Mouse (Mus musculus): ENCODE results near the gene Bcat2.

Bcat2 gene

DNA sequence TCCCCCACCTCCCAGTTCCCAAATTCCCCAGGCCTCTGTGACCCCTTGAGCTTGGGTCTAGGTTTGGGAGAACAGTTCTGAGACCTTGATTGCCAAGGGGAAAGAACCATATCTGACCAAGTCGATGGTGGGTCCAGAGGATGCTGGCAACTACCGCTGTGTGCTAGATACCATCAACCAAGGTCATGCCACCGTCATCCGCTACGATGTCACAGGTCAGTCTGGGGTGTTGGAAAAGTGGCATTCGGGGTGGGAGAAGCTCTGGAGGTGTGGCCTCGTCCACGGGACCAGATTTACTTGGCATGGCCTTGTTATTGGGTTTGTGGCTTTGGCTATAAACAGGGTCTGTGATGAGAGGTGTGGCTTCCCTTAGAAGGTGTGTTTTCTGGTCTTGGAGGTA lies 55.5 kb downstream of the Bcat2 start:
- in situ Hi-C loops (cut with MboI, MseI), result no loop called here

DNA sequence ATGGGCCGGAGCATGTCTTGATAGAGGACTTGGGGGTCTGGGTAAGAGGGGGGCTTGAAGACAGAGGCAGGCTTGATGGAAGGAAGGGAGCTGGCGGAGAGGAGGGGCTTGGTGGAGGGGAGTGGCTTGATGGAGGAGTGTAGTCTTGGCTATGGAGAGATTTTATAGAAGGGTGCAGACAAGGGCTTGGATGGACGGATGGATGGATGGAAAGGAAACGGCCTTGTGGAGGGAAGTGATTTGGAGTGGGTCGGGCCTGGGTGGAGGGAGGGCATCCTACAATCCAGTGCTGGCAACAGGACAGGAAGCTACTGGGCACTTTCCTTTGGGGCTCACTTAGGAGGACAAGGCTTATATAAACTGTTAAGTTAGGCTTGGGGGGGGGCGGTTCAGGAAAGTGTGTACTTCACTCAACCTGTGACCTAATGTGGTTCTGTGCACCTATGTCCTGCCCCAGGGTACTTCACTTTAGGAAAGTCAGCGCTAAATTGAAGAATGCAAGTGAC lies 56.7 kb downstream of the Bcat2 start:
- in situ Hi-C loops (cut with MboI, MseI), result no loop called here

DNA sequence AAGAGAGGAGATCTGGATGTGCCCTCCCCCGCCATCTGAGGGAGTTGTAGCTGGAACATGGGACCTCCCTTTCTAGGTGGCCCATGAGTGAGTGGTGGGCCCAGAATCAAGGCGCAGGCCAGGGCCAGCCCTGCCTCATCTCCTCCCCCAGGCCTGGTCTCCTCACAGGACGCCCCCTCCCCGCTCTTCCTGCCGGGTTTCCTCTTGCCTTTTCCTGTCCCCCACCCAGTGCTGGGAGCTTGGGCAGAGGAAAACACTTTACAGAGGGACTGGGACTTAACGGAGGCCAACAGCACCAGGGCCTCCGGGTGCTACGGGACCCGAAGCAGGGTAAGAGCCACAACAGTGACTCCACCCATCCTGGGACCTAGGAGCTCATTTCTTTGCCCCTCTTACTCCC lies 57.3 kb downstream of the Bcat2 start, which contains the start of gene Rasip1:
Gene Rasip1, plus strand, starts transcription at position 228 of the 400 bp plus-strand sequence.
- in situ Hi-C loops (cut with MboI, MseI), result no loop called here

DNA sequence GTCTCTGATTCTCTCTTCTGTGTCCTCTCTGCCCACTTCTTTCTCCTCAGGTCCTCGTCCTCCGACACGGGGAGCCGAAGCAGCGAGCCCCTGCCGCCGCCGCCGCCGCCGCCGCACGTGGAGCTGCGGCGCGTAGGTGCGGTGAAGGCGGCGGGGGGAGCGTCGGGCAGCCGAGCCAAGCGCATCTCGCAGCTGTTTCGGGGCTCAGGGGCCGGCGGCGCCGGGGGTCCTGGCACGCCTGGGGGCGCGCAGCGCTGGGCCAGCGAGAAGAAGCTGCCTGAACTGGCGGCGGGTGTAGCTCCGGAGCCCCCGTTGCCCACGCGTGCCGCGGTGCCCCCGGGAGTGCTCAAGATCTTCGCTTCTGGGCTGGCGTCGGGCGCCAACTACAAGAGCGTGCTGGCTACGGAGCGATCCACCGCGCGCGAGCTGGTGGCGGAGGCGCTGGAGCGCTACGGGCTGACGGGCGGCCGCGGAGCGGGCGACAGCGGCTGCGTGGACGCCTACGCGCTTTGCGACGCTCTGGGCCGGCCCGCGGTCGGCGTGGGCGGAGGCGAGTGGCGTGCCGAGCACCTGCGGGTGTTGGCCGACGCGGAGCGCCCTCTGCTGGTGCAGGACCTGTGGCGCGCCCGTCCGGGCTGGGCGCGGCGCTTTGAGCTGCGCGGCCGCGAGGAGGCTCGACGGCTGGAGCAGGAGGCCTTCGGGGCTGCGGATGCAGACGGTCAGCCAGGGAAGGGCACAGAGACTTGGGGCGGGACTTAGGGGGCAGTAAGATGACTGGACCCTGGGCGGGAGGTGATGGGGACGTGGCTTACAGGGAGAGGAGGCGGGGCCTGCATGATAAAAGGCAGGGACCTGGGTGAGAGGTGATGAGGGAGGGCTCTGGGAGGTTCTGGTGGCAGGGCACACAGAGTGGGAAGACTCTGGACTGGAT lies 58.7 kb downstream of the Bcat2 start:
- in situ Hi-C loops (cut with MboI, MseI), result no loop called here

DNA sequence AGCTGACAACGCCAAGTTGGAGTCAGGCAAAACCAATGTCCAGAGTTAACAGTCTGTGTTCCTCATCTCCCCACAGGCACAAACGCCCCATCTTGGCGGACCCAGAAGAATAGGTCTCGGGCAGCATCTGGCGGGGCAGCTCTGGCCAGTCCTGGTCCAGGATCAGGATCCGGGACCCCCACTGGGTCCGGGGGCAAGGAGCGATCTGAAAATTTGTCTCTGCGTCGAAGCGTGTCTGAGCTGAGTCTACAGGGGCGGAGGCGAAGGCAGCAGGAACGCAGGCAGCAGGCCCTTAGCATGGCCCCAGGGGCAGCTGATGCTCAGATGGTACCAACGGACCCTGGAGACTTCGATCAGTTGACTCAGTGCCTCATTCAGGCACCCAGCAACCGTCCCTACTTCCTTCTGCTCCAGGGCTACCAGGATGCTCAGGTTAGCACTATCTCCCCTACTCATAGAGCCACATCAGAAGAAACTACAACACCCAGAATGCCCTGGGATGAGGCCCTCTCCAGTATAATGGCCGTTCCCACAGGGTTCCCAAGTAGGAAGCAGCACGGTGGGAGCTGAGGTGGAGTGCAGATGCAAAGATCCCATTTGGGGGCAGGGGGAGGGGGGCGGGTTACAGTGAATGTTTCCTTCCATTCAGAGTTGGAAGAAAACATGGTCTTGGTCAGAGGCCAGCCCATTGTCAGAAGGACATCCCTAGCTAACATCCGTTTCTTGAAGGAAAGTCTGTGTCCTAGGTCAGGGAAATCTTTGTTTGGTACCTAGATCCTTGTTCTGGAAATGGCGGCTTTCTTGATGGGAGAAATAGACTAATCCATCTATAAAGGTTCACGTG lies 60.3 kb downstream of the Bcat2 start:
- in situ Hi-C loops (cut with MboI, MseI), result no loop called here

DNA sequence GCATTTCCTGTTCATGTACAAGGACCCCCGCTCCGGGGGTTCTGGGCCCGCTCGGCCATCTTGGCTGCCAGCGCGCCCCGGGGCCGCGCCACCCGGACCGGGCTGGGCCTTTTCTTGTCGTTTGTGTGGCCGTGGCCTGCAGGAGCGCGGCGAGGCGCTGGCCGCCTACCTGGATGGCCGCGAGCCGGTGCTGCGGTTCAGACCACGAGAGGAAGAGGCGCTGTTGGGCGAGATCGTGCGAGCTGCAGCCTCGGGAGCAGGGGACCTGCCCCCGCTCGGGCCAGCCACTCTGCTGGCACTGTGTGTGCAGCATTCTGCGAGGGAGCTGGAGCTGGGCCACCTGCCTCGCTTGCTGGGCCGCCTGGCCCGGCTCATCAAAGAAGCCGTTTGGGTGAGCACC lies 62.5 kb downstream of the Bcat2 start:
- in situ Hi-C loops (cut with MboI, MseI), result no loop called here

DNA sequence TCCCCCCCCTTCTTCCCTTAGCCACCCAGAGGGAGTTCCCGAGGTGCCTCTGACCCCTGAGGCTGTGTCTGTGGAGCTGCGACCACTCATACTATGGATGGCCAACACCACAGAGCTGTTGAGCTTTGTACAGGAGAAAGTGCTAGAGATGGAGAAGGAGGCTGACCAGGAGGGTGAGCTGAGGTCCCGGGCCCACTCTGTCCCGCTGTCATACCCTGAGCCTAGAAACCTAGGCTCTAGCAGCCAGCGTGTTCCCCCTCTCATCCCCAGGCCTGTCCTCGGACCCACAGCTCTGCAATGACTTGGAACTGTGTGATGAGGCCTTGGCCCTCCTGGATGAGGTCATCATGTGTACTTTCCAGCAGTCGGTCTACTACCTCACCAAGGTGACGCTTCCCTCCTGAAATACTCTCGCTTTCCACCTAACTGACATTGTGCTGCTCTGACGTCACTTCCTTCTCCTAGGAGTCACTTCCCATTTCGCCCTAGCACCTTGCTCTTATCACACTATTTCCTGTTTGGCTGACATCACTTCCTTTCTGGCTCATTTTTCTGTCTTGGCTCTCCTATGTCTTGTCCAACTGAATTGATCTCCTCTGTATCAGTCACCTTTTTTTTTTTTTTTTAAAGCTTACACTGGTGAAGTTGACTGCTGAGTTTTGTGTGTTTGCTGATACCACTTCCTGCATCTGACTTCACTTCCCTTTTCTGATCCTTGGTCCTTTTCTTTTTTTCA lies 65.2 kb downstream of the Bcat2 start:
- in situ Hi-C loops (cut with MboI, MseI), result no loop called here

DNA sequence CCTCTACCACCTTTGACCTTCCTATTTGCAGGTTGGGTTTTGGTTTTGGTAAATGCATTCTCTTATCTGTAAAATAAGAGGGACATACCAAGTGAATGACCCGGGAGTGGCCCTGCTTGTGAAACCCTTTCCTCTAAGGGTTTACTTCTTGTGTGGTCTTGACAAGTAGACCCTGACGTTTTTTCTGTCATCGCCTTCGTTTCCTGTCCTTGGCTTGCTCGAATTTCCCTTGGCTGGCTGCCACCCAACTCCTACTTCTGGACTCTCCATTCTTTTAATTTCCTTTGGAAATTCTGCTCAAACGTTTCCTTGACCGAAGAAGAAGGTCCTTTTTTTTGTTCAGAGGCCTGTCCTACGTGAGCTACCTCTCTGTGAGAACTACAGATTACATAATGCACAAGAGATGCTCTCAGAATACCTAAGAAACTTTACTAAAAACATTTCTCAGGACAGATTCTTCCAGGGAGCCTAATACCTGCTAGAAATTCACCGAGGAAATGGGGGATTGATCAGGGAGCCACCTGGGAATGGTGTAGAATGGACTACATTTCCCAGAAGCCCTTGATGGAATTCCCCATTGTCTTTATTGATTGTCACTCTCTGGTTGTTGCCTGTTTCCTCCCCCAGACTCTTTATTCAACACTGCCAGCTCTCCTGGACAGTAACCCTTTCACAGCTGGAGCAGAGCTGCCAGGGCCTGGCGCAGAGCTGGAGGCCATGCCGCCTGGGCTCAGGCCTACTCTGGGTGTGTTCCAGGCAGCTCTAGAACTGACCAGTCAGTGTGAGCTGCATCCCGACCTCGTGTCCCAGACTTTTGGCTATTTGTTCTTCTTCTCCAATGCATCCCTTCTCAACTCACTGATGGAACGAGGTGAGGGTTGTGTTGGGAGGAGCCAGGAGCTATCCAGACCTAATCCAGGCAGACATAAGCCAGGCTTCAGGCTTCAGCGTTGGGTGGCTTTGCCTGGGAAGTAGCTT lies 66.0 kb downstream of the Bcat2 start:
- in situ Hi-C loops (cut with MboI, MseI), result no loop called here

DNA sequence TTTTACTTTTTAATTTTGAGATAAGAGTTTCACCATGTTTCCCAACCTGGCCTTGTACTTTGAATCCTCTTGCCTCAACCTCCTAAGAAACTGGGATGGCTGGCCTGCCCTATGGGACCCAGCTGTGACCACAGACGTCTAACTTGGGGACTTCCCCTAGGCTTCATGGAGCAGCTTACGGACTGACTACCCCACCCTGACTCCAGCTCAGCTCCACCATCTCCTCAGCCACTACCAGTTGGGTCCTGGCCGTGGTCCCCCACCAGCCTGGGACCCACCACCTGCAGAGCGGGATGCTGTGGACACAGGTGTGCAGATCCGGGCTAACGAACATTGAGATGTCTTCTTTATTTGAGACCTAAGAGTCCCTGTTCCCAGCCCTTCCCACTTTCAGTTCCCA lies 67.8 kb downstream of the Bcat2 start:
- in situ Hi-C loops (cut with MboI, MseI), result no loop called here

DNA sequence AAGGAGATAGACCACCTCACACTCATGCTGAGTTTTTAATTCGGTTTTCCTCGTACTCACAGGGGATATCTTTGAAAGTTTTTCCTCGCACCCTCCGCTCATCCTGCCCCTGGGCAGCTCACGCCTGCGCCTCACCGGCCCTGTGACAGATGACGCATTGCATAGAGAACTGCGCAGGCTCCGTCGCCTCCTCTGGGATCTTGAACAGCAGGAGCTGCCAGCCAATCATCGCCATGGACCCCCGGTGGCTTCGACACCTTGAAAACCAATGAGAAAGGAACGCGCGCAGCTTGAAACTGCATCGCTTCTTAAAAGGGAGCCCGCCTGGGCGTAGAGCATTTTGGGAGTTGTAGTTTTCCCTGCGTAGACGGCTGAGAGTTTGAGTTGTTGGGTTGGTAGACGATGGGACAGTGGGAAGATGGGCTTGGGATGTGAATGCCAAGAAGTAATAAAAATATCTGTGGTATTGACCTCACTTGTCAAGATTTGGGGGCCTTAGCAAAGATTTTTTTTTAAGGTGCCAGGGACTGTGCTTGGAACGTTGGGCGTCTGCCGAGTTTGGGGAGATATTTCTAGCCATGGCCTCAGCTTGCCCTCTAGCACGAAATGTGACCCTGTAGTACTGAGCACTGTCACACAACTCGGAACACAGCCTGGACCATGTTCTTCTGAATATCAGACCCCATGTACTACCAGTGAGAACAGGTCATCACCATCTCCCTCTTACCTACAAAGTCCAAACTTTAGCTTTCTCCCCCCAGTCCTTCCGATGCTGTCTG lies 68.9 kb downstream of the Bcat2 start:
- in situ Hi-C loops (cut with MboI, MseI), result no loop called here

All from regulatory T cell (primary cell).